Mouse (Mus musculus): ENCODE results near the gene Fgd6. TPM values are rescaled to one million over a fixed set of nuclear protein-coding genes. Genes with fewer than 3 reads are reported as not detected.

Fgd6 gene
- polyA plus RNA-seq, 1 experiment from 2014 or later: 1.3 TPM

Other genes with a start within 250 kb of the Fgd6 start
- gene Usp44, start 204.4 kb upstream of the Fgd6 start, polyA plus RNA-seq (2014; fragmentation: Nextera tagmentation; extraction: Ambion mirVana): 1.1 TPM in 2 replicates
- 157 and 162 TPM in 2 replicates for gene Metap2, start 138.9 kb upstream of the Fgd6 start, polyA plus RNA-seq (2014; fragmentation: Nextera tagmentation; extraction: Ambion mirVana)
- gene Vezt, start 184 bp upstream of the Fgd6 start, polyA plus RNA-seq (2014; fragmentation: Nextera tagmentation; extraction: Ambion mirVana): 70.2 and 75.5 TPM in 2 replicates
- gene Nr2c1, start 112.0 kb downstream of the Fgd6 start, polyA plus RNA-seq (2014; fragmentation: Nextera tagmentation; extraction: Ambion mirVana): 7.6 and 8.0 TPM in 2 replicates
- 417 and 485 TPM in 2 replicates for gene Ndufa12, start 162.7 kb downstream of the Fgd6 start, polyA plus RNA-seq (2014; fragmentation: Nextera tagmentation; extraction: Ambion mirVana)

Data from forebrain, embryonic 14.5 days (tissue).